Mouse (Mus musculus) forebrain, embryonic 11.5 days (tissue): Measurements from ENCODE around the gene Ndufs8. TPM values are rescaled to one million over a fixed set of nuclear protein-coding genes. Genes with fewer than 3 reads are reported as not detected.

ENCODE experiments used
- ATAC-seq: fragments of 200-750 bp; cut with Nextera tagmentation; replicated peaks from 2 replicates; pipeline ENCODE4 v1.8.0; 2017; ENCODE audit warnings: moderate TSS enrichment; ENCODE audit not compliant: low FRiP score
- DNase-seq: peaks from one replicate; pipeline ENCODE4 v3.0.0-alpha.2; 2017; ENCODE audit warnings: low spot score
- H3K27ac ChIP-seq: fragments of 300-500 bp; sonication (generic); 2 replicates; pipeline ENCODE4 v1.5.1; 2014; ENCODE audit warnings: low read depth, low read length
- H3K27me3 ChIP-seq: fragments of 300-500 bp; sonication (generic); 2 replicates; pipeline ENCODE4 v1.6.1; 2014; ENCODE audit warnings: mild to moderate bottlenecking, low read length, mixed read lengths; ENCODE audit not compliant: control insufficient read depth, insufficient read depth
- H3K36me3 ChIP-seq: fragments of 300-500 bp; sonication (generic); 2 replicates; pipeline ENCODE4 v1.6.1; 2014; ENCODE audit warnings: mild to moderate bottlenecking, low read length, moderate library complexity, mixed read lengths; ENCODE audit not compliant: control insufficient read depth, insufficient read depth
- H3K4me1 ChIP-seq: fragments of 300-500 bp; sonication (generic); replicated peaks from 2 replicates; pipeline ENCODE4 v1.6.1; 2014; ENCODE audit warnings: low read length, mixed read lengths; ENCODE audit not compliant: control insufficient read depth, insufficient read depth
- H3K4me2 ChIP-seq: fragments of 300-500 bp; sonication (generic); 2 replicates; pipeline ENCODE4 v1.6.1; 2014; ENCODE audit warnings: low read depth, mild to moderate bottlenecking, low read length, moderate library complexity, mixed read lengths; ENCODE audit not compliant: severe bottlenecking
- H3K4me3 ChIP-seq: fragments of 300-500 bp; sonication (generic); 2 replicates; pipeline ENCODE4 v1.5.1; 2014; ENCODE audit warnings: low read depth, low read length
- H3K9ac ChIP-seq: fragments of 300-500 bp; sonication (generic); 2 replicates; pipeline ENCODE4 v1.6.1; 2014; ENCODE audit warnings: low read length
- H3K9me3 ChIP-seq: fragments of 300-500 bp; sonication (generic); 2 replicates; pipeline ENCODE4 v1.6.1; 2016; ENCODE audit warnings: low read length, mixed read lengths; ENCODE audit not compliant: control insufficient read depth
- WGBS: fragments of 180-500 bp; shearing (Covaris S2); extraction: QIAGEN DNeasy Blood & Tissue Kit; methylation state at CpG from one replicate; pipeline ENCODE4 v1.1.7; 2014; 5-methylcytosine and 5-hydroxymethylcytosine counted together
- polyA plus RNA-seq: library from polyadenylated mRNA; unstranded; fragments of >200 nt; fragmentation: Nextera tagmentation; extraction: Ambion mirVana; gene quantifications from 2 replicates; pipeline ENCODE4 v1.2.1, GENCODE M21; 2014

Gene Ndufs8
- polyA plus RNA-seq, 1 experiment from 2014 or later = 189 TPM

DNA sequence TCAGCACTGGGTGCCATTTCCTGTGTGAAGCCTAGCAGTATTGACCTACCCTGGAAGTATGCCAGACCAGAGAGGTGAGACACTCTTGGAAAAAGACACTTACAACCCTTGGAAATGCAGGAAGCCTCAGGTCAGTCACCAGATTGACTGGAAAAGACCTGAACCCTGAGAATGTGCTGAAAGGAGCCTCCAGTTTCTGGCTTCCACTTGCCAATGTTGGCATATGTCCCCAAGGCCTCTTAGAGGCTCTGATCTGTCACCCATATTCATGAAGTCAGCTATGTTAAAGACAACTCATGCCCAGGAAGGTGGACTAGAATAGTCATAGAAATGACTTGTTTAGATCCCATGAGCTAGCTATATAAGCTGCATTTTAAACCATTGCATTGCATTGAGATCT, 41.1 kb downstream of the Ndufs8 start:
- Histone ChIP-seq H3K9me3 (no peaks in the 10 kb centered on the region), H3K36me3 (no peaks in the 10 kb centered on the region), H3K4me3 (no peak overlapping the region), H3K27ac (no peak overlapping the region), H3K9ac (no peak overlapping the region), H3K27me3 (no peaks in the 10 kb centered on the region), H3K4me2 (no peak overlapping the region), H3K4me1 (no peaks in the 10 kb centered on the region)
- no peak for DNase-seq
- ATAC-seq = no peak

DNA sequence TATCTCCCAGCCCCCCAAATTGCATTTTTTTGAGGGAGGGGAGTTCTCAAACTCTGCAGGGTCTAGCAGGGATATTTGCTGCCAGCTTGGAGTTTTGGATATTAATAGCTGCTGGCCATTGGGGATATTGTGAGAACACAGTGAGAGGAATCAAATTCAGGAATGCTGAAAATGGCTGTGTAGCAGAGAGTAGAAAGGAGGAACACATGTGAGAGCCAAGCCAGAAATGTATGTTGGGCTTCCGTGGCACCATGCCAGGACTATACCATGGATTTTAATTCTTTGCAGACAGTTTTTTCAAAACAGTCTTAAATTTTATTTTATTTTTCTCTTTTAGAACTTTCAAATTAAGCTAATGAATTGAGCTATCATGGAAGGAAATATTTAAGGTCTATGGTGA, 44.3 kb downstream of the Ndufs8 start:
- DNase-seq = no peak
- H3K27ac ChIP-seq = no peak overlapping the region
- no peaks in the 10 kb centered on the region for H3K9me3 ChIP-seq
- ATAC-seq = no peak
- H3K4me2 ChIP-seq = no peak overlapping the region
- no peak overlapping the region for H3K9ac ChIP-seq
- WGBS = 98% methylated on average over 1 of the region's 1 CpGs
- no peaks in the 10 kb centered on the region; the same call in 1 of the 2 replicates for H3K36me3 ChIP-seq
- H3K4me3 ChIP-seq = no peak overlapping the region
- H3K4me1 ChIP-seq = no peaks in the 10 kb centered on the region
- H3K27me3 ChIP-seq = no peaks in the 10 kb centered on the region

DNA sequence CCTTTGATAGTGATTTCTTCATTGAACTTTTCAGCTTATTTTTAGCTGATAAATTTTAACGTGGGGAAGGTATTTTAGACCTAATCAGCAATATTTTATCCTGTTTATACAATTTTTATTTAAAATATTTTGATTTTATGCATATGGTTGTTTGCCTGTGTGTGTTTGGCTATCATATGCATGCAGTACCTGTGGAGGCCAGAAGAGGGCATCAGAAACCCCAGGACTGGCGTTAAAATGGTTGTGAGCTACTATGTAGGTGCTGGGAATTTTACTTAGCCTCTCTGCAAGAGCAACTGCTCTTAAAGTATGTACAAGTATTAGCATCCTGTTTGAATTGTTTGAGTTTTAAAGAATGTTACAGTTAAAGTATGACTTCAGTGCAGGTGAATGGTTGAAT, 47.6 kb downstream of the Ndufs8 start:
- no peaks in the 10 kb centered on the region; the same call in 1 of the 2 replicates for H3K9me3 ChIP-seq
- no peaks in the 10 kb centered on the region for H3K4me1 ChIP-seq
- no peak overlapping the region for H3K9ac ChIP-seq
- DNase-seq (no peak), ATAC-seq (no peak)
- WGBS = 88% methylated on average over 2 of the region's 2 CpGs
- no peaks in the 10 kb centered on the region for H3K27me3 ChIP-seq
- H3K4me3 ChIP-seq = no peak overlapping the region
- no peaks in the 10 kb centered on the region; the same call in 1 of the 2 replicates for H3K36me3 ChIP-seq
- H3K4me2 ChIP-seq = no peak overlapping the region
- no peak overlapping the region for H3K27ac ChIP-seq

DNA sequence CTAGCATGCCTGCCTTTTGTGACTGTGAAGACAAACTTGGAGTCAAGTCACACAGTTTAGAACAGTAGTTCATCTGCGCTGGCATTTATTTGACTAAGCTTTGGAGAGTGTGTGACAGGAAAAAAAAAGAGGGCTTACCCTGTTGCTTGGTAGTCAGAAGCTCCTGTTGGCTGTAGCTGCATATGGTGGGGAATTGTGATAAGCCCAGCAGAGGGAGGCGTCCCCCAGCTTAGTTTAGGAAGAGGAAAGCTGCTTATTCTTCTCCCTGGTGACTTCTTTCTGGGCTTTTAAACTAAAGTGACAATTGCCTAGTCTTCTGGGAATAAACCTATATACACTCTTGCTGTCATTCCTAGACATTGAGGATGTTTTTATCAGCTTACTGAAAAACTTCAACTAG, 49.9 kb downstream of the Ndufs8 start:
- Histone ChIP-seq H3K4me2 (no peak overlapping the region), H3K27me3 (no peaks in the 10 kb centered on the region), H3K36me3 (no peaks in the 10 kb centered on the region; the same call in 1 of the 2 replicates), H3K4me1 (no peaks in the 10 kb centered on the region), H3K9ac (no peak overlapping the region), H3K9me3 (no peaks in the 10 kb centered on the region; the same call in 1 of the 2 replicates), H3K4me3 (no peak overlapping the region), H3K27ac (no peak overlapping the region)
- no peak for ATAC-seq
- DNase-seq = no peak
- 86% methylated on average over 2 of the region's 2 CpGs for WGBS

Other genes with a start within 250 kb of the Ndufs8 start
- 4.7 and 5.2 TPM in 2 replicates for gene Lrp5, start 226.2 kb downstream of the Ndufs8 start, polyA plus RNA-seq
- gene 1810055G02Rik, start 204.5 kb downstream of the Ndufs8 start, polyA plus RNA-seq = 42.3 and 52.1 TPM in 2 replicates
- gene Kmt5b, start 145.4 kb downstream of the Ndufs8 start, polyA plus RNA-seq = 43.2 and 44.6 TPM in 2 replicates
- 65.8 and 70.0 TPM in 2 replicates for gene Chka, start 61.0 kb downstream of the Ndufs8 start, polyA plus RNA-seq
- 11.4 and 15.7 TPM in 2 replicates for gene Tcirg1, start 5.6 kb downstream of the Ndufs8 start, polyA plus RNA-seq
- 0.35 and 0.64 TPM in 2 replicates for gene Aldh3b1, start 17.0 kb upstream of the Ndufs8 start, polyA plus RNA-seq
- 4.9 and 5.7 TPM in 2 replicates for gene Unc93b1, start 22.4 kb upstream of the Ndufs8 start, polyA plus RNA-seq
- gene Aldh3b3, start 45.9 kb upstream of the Ndufs8 start, polyA plus RNA-seq = not detected in 2 replicates
- 0.73 and 1.0 TPM in 2 replicates for gene Aldh3b2, start 59.6 kb upstream of the Ndufs8 start, polyA plus RNA-seq
- 1.7 and 2.3 TPM in 2 replicates for gene Acy3, start 73.8 kb upstream of the Ndufs8 start, polyA plus RNA-seq
- gene Tbx10, start 80.0 kb upstream of the Ndufs8 start, polyA plus RNA-seq = not detected in 2 replicates
- gene Nudt8, start 87.8 kb upstream of the Ndufs8 start, polyA plus RNA-seq = 21.2 and 21.9 TPM in 2 replicates
- gene Gm49405, start 87.9 kb upstream of the Ndufs8 start, polyA plus RNA-seq = 3.0 TPM in 2 replicates
- gene Doc2g, start 90.5 kb upstream of the Ndufs8 start, polyA plus RNA-seq = 3.8 and 4.2 TPM in 2 replicates
- 174 and 198 TPM in 2 replicates for gene Ndufv1, start 100.0 kb upstream of the Ndufs8 start, polyA plus RNA-seq
- 347 and 365 TPM in 2 replicates for gene Gstp1, start 125.2 kb upstream of the Ndufs8 start, polyA plus RNA-seq
- 1.4 and 1.8 TPM in 2 replicates for gene Gstp2, start 133.2 kb upstream of the Ndufs8 start, polyA plus RNA-seq
- not detected in 2 replicates for gene Gstp3, start 146.8 kb upstream of the Ndufs8 start, polyA plus RNA-seq
- gene Cabp2, start 168.8 kb upstream of the Ndufs8 start, polyA plus RNA-seq = not detected in 2 replicates
- gene Cdk2ap2, start 184.4 kb upstream of the Ndufs8 start, polyA plus RNA-seq = 73.6 and 83.9 TPM in 2 replicates
- gene Pitpnm1, start 187.2 kb upstream of the Ndufs8 start, polyA plus RNA-seq = 13.9 and 18.0 TPM in 2 replicates
- 52.3 and 59.0 TPM in 2 replicates for gene Aip, start 213.1 kb upstream of the Ndufs8 start, polyA plus RNA-seq
- gene Gpr152, start 227.0 kb upstream of the Ndufs8 start, polyA plus RNA-seq = not detected in 2 replicates
- gene Cabp4, start 231.3 kb upstream of the Ndufs8 start, polyA plus RNA-seq = not detected in 2 replicates
- 119 and 128 TPM in 2 replicates for gene Coro1b, start 235.8 kb upstream of the Ndufs8 start, polyA plus RNA-seq
- 0.52 and 0.96 TPM in 2 replicates for gene Ptprcap, start 240.8 kb upstream of the Ndufs8 start, polyA plus RNA-seq